Mouse (Mus musculus) erythroblast, adult 5-6 weeks (primary cell): ENCODE results near the gene Naa80. TPM values are rescaled to one million over a fixed set of nuclear protein-coding genes. Genes with fewer than 3 reads are reported as not detected.

ENCODE experiments used
- ATAC-seq: replicated peaks from 2 replicates; pipeline ENCODE4 v1.8.0; 2016; ENCODE audit warnings: moderate number of reproducible peaks, mild to moderate bottlenecking, moderate TSS enrichment, inconsistent platforms; ENCODE audit not compliant: poor library complexity, low FRiP score, severe bottlenecking
- total RNA-seq, 2 experiments: library from RNA; stranded (forward) in 1 of 2; stranded (reverse) in 1 of 2; fragments of 150-400 nt in 1 of 2; fragments of 200-764, 138-1000 nt in 1 of 2; gene quantifications; 2 replicates each; pipeline versions ENCODE4 v1.2.3 to v1.2.4; 2015 to 2017; ENCODE audit warnings: low replicate concordance in 2 of 2

Naa80 gene
- total RNA-seq, 2 experiments from 2014 or later = 17.9 to 20.2 TPM

DNA sequence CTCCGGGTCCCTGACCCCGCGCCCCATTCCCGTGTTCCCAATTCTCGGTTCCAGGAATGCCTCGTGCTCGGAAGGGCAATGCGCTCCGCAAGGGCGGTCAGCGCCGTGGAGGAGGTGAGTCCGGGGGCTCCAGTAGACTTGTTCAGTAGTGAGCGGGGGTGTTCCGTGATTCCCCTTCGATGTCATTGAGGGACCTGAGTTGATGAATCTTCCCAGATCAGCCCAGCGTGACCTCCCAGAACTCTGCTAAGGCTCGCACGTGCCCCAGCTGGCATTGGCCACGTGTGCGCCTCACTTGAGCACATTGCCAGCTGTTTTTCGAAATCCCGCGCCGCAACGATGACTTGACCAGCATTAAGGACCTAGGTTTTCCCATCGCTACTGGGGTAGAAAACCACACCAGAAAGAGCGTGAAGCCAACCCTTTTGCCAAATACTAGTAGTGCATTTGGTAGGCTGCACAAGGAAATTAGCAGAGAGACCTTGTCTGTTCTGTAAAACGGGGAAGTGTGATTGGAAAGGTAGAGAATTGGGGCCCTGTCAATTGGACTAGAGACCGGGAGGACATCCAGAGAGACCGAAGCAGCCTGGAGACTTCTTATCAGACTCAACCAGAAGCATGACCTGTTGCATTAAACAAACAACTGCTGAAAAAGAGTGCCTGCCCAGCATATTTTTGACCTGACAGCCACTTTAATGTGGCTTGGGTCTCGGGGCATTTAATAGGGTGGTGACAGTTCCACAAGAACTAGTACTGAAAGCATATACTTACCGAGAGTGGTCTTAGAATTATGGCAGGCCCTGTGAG, 9.3 kb downstream of the Naa80 start:
- peak; percentile 60 for ATAC-seq

GRCm38 (mm10) chr9:107590058-107590772, 11.5 kb downstream of the Naa80 start:
- peak; percentile 53 for ATAC-seq

GRCm38 (mm10) chr9:107590773-107591060, 12.0 kb downstream of the Naa80 start:
- ATAC-seq = no peak

GRCm38 (mm10) chr9:107593101-107593976, 14.7 kb downstream of the Naa80 start:
- no peak for ATAC-seq

DNA sequence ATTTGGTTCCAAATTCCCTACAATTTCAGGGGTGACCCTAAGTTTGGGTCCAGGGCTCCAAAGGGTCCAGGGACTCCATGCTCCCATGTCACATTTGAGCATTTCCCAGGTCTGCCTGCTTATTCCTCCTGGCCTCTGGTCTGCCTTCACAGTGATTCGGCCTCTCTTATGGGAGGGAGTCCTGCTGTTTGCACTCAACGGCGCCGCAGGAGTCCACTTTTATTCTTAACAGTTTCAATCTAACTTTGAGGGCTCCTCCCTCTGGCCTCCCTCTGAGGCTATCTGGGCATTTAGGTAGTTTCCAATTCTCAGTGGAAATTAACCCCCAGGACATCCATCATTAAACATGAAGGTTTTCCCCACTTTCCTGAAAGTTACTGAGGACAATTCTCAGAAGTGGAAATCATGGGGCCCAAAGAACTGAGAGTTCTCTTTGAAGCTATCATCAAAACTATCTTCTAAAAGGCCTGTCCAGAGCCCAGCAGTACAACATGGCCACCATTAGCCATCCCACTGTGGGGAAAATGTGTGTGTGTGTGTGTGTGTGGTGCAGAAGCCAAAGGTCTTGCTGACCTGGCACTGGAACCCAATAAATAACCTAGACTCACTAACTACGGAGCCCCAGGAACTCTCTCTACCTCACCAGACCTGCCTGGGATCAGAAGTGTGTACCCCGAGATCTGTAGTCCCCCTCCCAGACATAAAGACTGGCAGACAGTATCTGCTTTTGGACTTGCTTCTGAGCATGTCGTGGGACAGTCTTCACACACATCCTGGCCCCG, 15.8 kb downstream of the Naa80 start:
- ATAC-seq = no peak

DNA sequence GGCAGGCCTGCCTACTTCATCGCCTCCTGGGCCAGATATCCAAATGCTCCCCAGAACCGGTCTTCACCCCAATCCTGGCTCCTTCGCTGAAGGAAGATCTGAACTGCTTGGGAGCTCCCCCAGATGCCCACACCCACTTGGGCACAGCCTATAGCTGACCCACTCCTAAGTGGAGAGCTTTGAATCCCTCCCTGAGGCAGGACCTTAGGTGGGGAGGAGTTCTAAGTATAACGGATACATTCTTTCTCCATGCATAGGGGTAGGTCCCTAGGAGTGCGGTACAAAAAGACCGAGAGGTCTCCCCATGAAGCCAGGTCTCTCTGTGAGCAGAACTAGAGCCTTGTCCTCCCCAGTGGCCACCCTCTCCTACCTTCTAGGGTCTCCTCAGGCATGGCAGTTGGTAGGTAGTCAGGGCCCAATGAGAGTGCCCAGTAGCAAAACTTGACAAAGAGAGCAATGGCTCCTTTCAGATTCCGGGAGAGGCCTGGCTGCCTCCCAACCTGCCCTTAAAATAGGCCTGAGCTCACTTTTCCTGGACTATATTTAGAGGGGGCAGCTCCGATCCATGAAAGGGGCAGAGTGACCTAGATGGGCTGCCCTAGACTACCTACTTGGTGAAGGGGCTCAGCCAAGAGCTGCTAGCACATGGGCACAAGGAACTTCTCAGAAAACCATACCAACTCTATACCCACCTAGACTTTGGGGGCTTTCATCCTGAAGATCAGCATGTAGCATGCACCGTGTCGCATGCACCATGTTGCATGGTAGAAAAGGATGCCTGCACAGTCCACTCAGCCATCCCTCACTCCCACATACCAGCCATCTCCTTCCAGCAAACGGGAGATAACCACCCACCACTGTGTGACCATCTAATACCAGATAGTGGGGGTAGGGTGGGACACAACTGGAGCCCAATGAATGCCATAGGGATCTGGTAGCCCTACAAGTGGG, 18.2 kb downstream of the Naa80 start:
- no peak for ATAC-seq

- no peak for ATAC-seq
Measured at GRCm38 (mm10) chr9:107598385-107598784, 19.7 kb downstream of the Naa80 start.

- ATAC-seq = no peak
Measured at GRCm38 (mm10) chr9:107599433-107599832, 20.7 kb downstream of the Naa80 start.

DNA sequence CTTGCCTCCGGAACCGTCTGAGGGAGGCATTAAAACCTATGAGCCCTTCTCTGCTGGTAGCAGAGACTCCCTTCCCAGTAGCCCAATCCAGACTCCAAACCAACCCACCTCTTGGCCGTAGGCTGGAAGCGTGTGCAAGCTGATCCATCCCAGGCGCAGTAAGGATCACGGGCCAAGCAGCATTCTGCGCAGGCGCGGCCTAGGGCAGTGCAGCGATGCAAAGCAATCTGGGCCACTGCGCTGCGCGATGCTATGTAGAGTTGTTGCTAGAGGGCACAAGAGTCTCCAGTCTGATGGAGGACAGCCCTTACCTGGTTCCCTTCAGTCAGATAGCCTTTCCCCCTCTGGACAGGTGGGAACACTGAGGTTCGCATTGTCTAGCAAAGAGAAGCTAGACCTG, 21.2 kb downstream of the Naa80 start:
- no peak for ATAC-seq

DNA sequence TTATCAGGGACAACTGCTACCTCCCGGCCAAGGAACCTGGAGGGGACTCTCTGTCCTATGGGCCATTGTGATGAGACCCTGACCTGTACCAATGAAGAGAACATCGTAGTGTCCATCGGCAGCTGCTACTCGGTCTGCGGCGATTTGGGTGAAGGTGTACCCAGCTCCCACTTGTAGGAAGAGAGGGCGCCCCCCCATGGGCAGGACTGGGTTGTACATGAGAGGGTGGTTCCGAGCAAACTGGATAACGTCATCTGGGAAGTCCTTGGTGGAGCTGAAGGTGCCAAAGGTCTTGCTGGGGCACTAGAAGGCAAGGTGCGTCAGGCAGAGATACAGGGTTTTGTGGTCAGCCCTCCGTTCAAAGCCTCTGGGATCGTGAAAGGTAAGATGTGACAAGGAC, 22.1 kb downstream of the Naa80 start:
- no peak for ATAC-seq

- no peak for ATAC-seq
Measured at GRCm38 (mm10) chr9:107601275-107601674, 22.6 kb downstream of the Naa80 start.

DNA sequence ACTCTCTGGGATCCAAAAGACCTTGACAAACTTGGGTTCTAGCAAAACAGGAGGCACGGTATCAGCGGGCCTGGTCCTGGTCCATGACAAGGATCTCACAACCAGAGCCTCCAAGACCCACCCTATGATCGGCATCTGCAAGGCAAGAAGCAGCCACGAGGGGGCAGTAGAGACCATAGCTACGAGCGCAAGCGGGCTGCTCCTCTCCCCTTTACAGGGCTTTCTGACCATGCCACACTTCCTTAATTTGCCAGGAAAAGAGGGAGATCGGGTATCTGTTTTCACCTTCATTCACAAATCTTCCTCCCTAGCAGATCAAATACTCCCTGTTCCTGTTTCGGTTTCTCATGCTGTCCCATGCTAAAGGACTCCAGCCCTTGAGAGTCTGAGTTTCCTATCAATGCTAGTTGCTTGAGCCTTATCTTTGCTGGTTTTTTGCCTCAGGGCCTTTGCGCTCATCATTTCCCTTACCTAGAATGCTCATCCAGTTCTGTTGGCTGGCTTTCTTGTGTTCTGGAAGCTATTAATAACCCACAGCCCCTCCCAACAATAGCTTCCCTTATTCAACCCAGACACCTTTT, 23.5 kb downstream of the Naa80 start:
- ATAC-seq = peak; percentile 81

- no peak for ATAC-seq
Measured at GRCm38 (mm10) chr9:107603251-107603650, 24.6 kb downstream of the Naa80 start.

DNA sequence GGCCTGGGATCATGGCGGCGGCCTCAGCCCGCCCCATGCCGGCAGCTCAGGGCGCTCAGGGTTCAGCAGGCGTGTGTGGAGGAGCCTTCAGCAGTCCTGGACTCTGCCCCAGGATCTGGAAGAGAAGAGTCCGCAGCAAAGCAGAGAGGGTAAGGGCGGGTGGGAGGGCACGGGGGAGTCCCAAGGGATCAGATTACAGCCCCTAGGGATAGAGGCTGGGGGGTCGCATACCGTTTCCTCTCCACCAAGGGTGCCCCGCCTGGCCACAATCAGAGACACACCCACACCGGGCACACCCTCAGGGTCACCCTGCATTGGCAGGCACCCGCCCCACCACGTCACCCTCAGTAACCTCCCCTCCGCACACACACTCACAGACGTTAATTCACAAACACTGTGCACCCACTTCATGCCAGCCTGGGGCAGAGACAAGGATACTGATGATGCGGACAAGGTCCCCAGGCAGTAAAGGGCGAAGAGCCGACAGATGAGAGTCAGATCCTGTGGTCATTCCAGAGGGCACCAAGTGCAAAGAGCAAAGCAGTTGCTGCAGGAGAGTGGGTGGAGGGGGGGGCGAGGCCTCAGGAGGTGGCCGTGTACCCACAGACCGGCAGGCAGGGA, 26.5 kb downstream of the Naa80 start:
- ATAC-seq = no peak

- ATAC-seq = no peak
Measured at GRCm38 (mm10) chr9:107606591-107606990, 27.9 kb downstream of the Naa80 start.

DNA sequence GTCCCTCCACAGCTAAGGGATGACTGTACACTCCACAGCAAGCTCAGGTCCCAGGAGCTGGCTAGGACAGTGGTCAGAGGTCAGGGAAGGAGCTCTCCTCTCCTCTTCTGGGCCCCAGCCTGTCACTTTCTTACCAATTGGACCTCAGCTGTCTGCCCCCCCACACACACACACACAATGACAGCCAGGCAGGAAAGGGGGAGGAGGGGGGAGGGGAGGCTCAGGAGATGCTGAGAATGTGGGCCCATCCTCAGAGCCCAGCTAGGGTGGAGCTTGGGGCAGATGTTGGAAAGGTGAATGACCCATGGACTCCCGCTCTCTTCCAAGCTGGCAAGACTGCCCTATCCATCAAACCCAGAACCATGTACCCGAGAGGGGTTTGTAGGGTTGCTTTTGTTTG, 28.3 kb downstream of the Naa80 start:
- no peak for ATAC-seq

DNA sequence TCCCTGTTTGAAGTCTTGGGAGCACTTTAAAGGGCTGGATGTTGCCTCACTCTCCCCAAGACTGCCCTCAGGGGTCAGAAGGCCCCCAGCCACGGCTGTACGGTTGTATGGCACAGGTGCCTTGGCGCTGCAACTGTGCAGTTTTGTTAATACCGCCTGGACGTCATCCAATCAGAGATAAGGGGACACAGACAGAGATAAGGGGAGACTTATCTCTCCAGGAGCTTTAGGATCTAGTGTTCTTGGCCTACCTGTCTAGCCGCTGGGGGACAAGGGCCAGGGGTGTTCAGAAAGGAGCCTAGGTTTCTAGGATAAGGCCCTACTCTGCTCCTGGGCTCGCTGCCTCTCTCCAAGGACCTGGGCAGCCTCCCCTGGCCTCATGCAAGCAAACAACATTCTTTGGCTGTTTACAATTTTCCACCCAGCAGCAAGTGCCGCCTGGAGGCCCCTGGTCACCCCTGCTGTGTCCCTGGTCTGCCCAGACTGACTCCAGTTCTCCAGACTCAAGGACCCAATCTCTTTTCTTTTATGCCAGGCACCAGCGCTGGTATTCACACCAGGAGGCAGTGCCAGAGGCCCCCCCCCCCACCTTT, 29.1 kb downstream of the Naa80 start:
- ATAC-seq = no peak
